Mouse (Mus musculus) embryonic fibroblast, embryonic 13.5 days (primary cell): Measurements from ENCODE around the gene 4930412O13Rik.

Experiments
- CTCF ChIP-seq: IDR thresholded peaks from 2 replicates; pipeline ENCODE4 v1.5.1; 2011; ENCODE audit warnings: mild to moderate bottlenecking, control low read depth, low read length, moderate library complexity, borderline replicate concordance; ENCODE audit not compliant: insufficient read depth
- POLR2A ChIP-seq: IDR thresholded peaks from 2 replicates; pipeline ENCODE4 v1.6.1; 2011; ENCODE audit warnings: low read depth, mild to moderate bottlenecking, control low read depth, low read length, moderate library complexity

DNA sequence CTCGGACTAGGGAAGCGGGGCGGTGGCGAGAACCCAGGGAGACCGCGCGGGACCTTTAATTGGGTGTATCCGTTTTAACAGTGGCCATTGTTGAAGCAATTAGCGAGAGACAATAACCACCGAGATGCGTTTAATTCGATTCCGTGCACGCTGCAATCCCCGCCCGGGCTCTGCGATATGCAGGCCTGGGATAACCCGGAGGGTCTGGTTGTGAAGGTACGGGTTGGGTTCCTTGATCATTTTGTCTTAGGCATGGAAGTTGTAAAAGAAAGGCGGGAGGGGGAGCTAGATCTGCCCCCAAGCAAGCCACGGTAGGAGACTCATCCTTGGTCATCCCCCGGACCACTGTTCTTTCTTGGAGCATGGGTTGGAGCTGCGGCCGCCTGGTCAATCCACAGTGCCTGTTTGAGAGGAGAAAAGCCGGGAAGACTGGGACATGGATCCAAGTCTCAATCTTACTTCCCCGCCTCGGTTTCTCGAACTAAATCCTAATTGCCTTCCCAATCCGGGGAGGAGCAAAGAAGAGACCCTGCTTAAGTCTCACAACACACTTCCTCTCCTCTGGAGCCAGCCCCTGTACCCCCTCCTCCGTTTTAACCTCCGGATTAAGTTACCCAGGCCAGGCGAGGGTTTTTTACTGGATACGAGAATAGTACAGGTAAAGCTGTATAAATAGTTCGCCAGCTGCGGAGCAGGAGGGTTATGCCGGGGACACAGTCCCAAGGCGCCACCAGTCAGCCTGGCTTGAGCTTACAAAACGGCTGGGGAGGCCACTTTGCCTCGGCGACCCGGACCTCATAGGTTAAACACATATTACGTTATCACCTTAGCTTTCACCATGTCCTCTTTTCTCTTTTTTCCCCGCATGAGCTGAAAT is 2.1 kb downstream of the 4930412O13Rik start:
- no peak for TF ChIP-seq CTCF
- no peak for TF ChIP-seq POLR2A
